Mouse (Mus musculus) G1E (cell line): ENCODE measurements around the gene Stk38. TPM values are rescaled to one million over a fixed set of nuclear protein-coding genes. Genes with fewer than 3 reads are reported as not detected.

Experiments
- ATAC-seq: 2 replicates; pipeline ENCODE4 v1.8.0; 2016; ENCODE audit warnings: mild to moderate bottlenecking; ENCODE audit not compliant: insufficient number of reproducible peaks, poor library complexity, low FRiP score, severe bottlenecking; ENCODE audit errors: extremely low read depth
- DNase-seq: peaks from one replicate; pipeline ENCODE4 v3.0.0; 2012; ENCODE audit warnings: low spot score
- H3K27me3 ChIP-seq: 2 replicates; pipeline ENCODE4 v1.6.1; 2012; ENCODE audit warnings: mild to moderate bottlenecking, low read length, inconsistent platforms; ENCODE audit not compliant: insufficient read depth
- H3K36me3 ChIP-seq: replicated peaks from 2 replicates; pipeline ENCODE3; 2012; ENCODE audit warnings: mild to moderate bottlenecking, inconsistent platforms
- H3K4me1 ChIP-seq: 2 replicates; pipeline ENCODE4 v1.6.1; 2012; ENCODE audit warnings: low read depth, low read length, inconsistent platforms, mixed read lengths; ENCODE audit not compliant: insufficient read depth
- H3K4me3 ChIP-seq: 2 replicates; pipeline ENCODE4 v1.5.1; 2012; ENCODE audit warnings: low read depth, mild to moderate bottlenecking, inconsistent platforms, low read length, moderate library complexity, mixed read lengths
- H3K9me3 ChIP-seq: replicated peaks from 2 replicates; pipeline ENCODE4 v1.6.1; 2012; ENCODE audit warnings: inconsistent platforms
- CTCF ChIP-seq: IDR thresholded peaks from 2 replicates; pipeline ENCODE4 v1.5.1; 2012; ENCODE audit warnings: low read depth, low read length, inconsistent platforms, mixed read lengths
- GATA1 ChIP-seq: IDR thresholded peaks from 2 replicates; pipeline ENCODE4 v1.6.1; 2012; ENCODE audit warnings: borderline replicate concordance, low read length, inconsistent platforms, mixed read lengths
- GATA2 ChIP-seq: IDR thresholded peaks from 2 replicates; pipeline ENCODE4 v1.6.1; 2012; ENCODE audit warnings: low read depth, low read length, inconsistent platforms, borderline replicate concordance
- POLR2AphosphoS5 ChIP-seq: IDR thresholded peaks from 2 replicates; pipeline ENCODE4 v1.6.1; 2012; ENCODE audit warnings: low read depth, low read length, inconsistent platforms; ENCODE audit not compliant: insufficient replicate concordance
- TAL1 ChIP-seq: conservative IDR thresholded peaks from 2 replicates; pipeline ENCODE4 v1.6.1; 2012; ENCODE audit warnings: low read depth, low read length, inconsistent platforms, mixed read lengths
- polyA plus RNA-seq: library from polyadenylated mRNA; stranded (reverse); fragments of >175 nt; gene quantifications from 2 replicates; pipeline ENCODE4 v1.2.3, GENCODE M21; 2012
- total RNA-seq, 2 experiments: library from RNA; stranded (forward) in 1 of 2; stranded (reverse) in 1 of 2; fragments of 200-1000 nt in 1 of 2; fragments of >200 nt in 1 of 2; fragmentation: Nextera tagmentation in 1 of 2; gene quantifications; 2 replicates each; pipeline ENCODE4 v1.2.3; 2014 to 2017

Stk38 gene
- total and polyA plus RNA-seq, 3 experiments, result 82.7 to 234 (median 97.6) TPM

DNA sequence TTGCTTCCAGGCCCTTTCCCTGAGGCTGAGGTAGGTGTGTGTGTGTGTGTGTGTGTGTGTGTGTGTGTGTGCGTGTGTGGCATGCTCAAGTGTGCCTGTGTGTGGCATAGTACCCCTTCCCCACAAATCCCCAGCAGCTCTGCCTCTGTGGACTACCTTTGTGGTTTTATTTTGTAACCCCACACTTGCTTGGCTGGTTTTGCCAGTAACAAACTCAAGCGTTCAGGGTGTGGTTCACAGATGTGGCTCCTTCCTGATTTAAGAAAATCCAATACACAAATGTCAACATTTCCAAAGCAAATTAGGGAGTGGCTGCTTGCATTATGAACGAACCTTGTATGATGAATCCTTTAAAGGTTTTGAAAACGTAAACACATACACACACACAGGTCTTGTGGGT, 8.9 kb upstream of the Stk38 start:
- ATAC-seq, result no peak
- DNase-seq, result no peak
- no peak overlapping the region for H3K4me3 ChIP-seq
- no peak for TF ChIP-seq TAL1
- no peak for TF ChIP-seq POLR2AphosphoS5
- TF ChIP-seq GATA1, result no peak
- TF ChIP-seq CTCF, result no peak
- no peak for TF ChIP-seq GATA2
- H3K27me3 ChIP-seq, result no peaks in the 10 kb centered on the region
- no peaks in the 10 kb centered on the region for H3K36me3 ChIP-seq
- peaks cover 13% of the 10 kb centered on the region for H3K4me1 ChIP-seq
- no peaks in the 10 kb centered on the region for H3K9me3 ChIP-seq

DNA sequence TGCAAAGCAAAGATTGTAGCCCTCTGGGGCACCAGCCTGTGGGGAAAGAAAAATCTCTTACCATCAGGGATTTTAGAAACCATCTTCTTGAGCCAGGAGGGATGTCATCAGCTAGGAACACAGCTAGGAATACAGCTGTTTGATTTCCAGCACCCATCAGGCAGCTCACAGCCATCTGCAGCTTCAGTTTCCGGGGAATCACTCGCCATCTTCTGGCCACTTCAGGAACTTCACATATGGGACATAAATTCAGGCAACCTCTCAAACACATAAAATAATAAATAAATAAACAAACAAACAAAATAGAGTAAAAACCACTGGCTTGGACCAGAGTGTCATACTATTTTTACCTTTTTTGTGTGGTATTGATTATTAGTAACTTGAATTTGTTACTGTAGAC, 7.8 kb upstream of the Stk38 start:
- no peaks in the 10 kb centered on the region for H3K27me3 ChIP-seq
- H3K4me1 ChIP-seq, result peaks cover 13% of the 10 kb centered on the region
- no peaks in the 10 kb centered on the region for H3K36me3 ChIP-seq
- no peak overlapping the region for H3K4me3 ChIP-seq
- H3K9me3 ChIP-seq, result no peaks in the 10 kb centered on the region
- ATAC-seq (no peak), DNase-seq (no peak)
- TF ChIP-seq POLR2AphosphoS5 (no peak), GATA1 (no peak), GATA2 (no peak), CTCF (peak; percentile 27; the same call in 1 of the 2 replicates), TAL1 (no peak)

DNA sequence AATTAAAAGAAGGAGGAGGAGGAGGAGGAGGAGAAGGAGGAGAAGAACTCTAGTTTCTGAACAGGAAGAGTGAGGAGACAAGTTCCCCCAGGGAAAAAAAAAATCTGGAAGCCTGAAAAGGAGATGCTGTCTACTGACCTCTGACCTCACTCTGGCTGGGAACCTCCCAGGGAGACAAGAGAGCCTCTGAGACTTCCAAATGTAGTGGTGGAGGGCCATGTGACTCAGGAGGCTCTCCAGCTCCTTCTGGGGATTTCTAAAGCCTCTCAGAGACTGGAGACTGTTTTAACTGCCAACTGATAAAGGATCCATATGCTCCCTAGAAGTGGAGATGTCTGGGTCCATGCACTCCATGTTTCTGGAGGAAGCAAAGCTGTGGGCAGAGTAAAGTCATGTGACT, 6.4 kb upstream of the Stk38 start:
- peaks cover 15% of the 10 kb centered on the region for H3K4me1 ChIP-seq
- no peaks in the 10 kb centered on the region for H3K27me3 ChIP-seq
- no peak overlapping the region for H3K4me3 ChIP-seq
- H3K9me3 ChIP-seq, result no peaks in the 10 kb centered on the region
- DNase-seq (no peak), ATAC-seq (no peak)
- TF ChIP-seq CTCF, result no peak
- no peak for TF ChIP-seq POLR2AphosphoS5
- TF ChIP-seq GATA1, result no peak
- no peak for TF ChIP-seq GATA2
- no peak for TF ChIP-seq TAL1
- H3K36me3 ChIP-seq, result no peaks in the 10 kb centered on the region

DNA sequence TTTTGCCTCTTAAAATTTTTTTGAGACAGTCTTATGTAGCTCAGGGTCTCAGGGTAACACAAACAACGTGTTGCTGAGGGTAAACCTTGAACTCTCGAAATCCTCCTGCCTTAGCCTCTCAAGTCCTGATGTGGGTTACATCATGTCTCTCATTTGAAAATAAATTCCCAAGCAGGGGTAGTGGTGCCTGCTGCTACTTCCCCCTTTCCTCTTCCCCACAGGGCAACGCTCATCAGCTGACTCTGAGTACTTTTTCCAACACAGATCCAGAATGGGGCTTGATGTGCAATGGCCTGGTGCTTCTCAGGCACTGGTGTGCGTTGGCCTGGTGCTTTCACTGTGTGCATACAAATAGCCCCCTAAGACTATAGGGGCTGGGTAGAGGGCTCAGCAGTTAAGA, 1.4 kb upstream of the Stk38 start:
- no peak for TF ChIP-seq POLR2AphosphoS5
- no peak for TF ChIP-seq GATA1
- no peak for TF ChIP-seq GATA2
- TF ChIP-seq TAL1, result no peak
- DNase-seq, result no peak
- peaks cover 17% of the 10 kb centered on the region for H3K36me3 ChIP-seq
- H3K27me3 ChIP-seq, result no peaks in the 10 kb centered on the region
- H3K4me3 ChIP-seq, result no peak overlapping the region
- peaks cover 36% of the 10 kb centered on the region for H3K4me1 ChIP-seq
- H3K9me3 ChIP-seq, result no peaks in the 10 kb centered on the region
- ATAC-seq, result no peak

DNA sequence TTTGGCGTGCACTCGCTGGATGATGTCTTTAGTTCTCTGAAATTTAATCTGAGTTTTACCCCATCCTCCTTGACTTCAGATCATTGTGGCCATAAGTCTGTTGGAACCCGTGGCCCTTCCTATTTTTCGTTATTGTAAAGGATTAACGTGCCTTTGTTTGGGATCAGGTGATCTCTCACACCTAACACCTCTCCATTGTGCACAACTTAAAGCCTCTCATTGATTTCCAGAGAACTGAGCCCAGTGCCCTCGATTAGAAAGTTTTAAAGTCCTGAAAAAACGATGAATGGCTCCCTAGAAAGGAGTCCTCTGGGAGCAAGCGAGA, 493 bp upstream of the Stk38 start:
- Histone ChIP-seq H3K27me3 (no peaks in the 10 kb centered on the region), H3K4me3 (peak overlapping the region; percentile 94; the same call in 1 of the 2 replicates), H3K36me3 (peaks cover 17% of the 10 kb centered on the region), H3K9me3 (no peaks in the 10 kb centered on the region), H3K4me1 (peaks cover 40% of the 10 kb centered on the region)
- TF ChIP-seq GATA1 (no peak), GATA2 (no peak), POLR2AphosphoS5 (no peak)
- DNase-seq, result peak; percentile 6
- ATAC-seq, result no peak

DNA sequence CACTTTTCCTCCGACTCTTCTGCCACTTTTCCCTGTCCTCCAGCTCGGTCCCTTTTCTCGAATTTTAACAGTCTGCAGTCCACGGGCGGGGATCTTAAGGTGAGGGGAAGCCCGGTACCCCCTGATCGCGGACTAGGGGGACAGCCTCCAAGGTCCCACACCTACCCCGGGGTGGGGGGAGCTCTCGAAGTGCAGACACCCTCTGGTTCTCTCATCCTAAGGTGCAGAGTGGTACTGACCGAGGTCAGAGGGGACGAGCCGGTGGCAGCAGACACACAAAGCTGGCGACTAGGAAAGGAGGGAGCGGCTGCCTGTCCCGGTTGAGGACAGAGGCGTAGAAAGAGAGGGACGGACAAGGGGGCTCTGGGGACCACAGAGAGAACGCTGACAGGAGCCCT, 553 bp downstream of the Stk38 start:
- peak overlapping the region; percentile 94 for H3K4me3 ChIP-seq
- TF ChIP-seq GATA2 (no peak), POLR2AphosphoS5 (no peak), GATA1 (no peak), CTCF (no peak), TAL1 (no peak)
- DNase-seq (peak; percentile 29), ATAC-seq (no peak)
- no peaks in the 10 kb centered on the region for H3K9me3 ChIP-seq
- H3K36me3 ChIP-seq, result peaks cover 20% of the 10 kb centered on the region
- no peaks in the 10 kb centered on the region for H3K27me3 ChIP-seq
- peaks cover 47% of the 10 kb centered on the region for H3K4me1 ChIP-seq

DNA sequence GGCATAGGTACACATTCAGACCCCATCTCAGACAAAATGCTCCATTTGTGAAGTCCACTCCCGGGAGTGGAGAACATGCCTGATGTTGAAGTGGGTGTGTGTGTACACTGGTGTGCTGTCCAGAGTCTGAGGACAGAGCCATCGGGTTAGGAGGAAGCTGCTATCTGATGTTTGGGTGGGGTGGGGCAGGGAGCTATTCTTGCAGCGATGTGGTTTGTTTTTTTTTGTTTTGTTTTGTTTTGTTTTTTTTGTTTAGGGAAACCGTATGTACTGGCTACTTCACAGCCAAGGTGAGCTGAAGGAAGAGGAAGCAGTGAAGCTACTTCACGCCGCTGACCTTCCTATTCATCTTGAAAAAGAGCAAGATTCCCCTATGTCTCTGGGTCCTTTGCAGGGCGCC, 983 bp downstream of the Stk38 start:
- no peak for TF ChIP-seq GATA1
- TF ChIP-seq CTCF, result no peak
- no peak for TF ChIP-seq TAL1
- no peak for TF ChIP-seq POLR2AphosphoS5
- TF ChIP-seq GATA2, result no peak
- ATAC-seq (no peak), DNase-seq (peak; percentile 20)
- H3K27me3 ChIP-seq, result no peaks in the 10 kb centered on the region
- H3K4me1 ChIP-seq, result peaks cover 47% of the 10 kb centered on the region
- no peaks in the 10 kb centered on the region for H3K9me3 ChIP-seq
- peak overlapping the region; percentile 94 for H3K4me3 ChIP-seq
- peaks cover 20% of the 10 kb centered on the region for H3K36me3 ChIP-seq
